Mouse (Mus musculus) adipose tissue, adult 10 weeks (tissue): ENCODE results near the gene Asb8. TPM values are rescaled to one million over a fixed set of nuclear protein-coding genes. Genes with fewer than 3 reads are reported as not detected.

ENCODE experiments used
- polyA plus RNA-seq: library from polyadenylated mRNA; stranded (reverse); fragments of 350-450 nt; fragmentation: Illumina TruSeq; extraction: RNeasy Lipid Tissue Mini Kit (QIAGEN cat#74804); gene quantifications from one replicate; pipeline ENCODE4 v1.2.3, GENCODE M21; 2014; ENCODE audit warnings: low read depth, low replicate concordance

Asb8 gene
- 23.7 TPM for polyA plus RNA-seq

DNA sequence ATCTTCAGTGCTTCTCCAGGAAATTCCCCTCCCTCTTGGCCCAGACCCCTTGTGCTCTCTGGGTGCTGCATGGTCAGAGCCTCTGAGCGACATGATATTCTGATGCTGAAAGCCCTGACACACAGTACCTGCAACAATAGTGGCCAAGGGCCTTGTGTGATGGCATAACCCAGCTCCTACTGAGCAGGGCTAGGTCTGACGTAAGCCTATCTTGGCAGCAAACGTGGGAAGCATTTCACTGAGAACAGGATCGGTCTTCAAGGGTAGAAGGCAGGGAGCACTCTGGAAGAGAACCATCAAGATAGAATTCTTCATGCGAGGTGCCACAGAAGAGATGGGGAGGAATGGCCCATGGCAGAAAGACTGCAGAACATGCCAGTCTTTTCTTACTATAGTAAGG lies at the start of gene Asb8:
Asb8 (minus strand) TSS at position 101 of the 400 bp plus-strand sequence.

DNA sequence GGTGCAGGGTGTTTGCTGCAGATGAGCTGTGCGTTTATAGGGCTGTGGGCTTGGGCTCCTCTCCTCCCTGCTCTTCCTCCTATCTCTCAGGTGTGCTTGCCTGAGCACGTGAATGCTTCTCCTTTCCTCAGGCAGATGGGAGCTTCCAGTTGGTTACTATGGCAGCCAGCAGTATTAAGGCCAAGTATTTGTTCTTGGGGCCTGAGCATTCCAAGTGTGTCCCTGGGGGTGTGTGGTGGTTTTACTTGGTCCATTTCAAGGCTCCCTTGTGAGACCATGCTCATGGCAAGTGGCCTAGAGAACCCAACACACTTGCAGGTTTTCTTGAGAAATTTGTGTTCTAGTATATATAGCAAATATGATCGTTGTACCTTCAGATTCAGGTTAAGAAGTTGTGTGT lies 30.0 kb upstream of the Asb8 start, which contains the start of gene Olfr288:
Olfr288 (minus strand) TSS at position 101 of the 400 bp plus-strand sequence.

DNA sequence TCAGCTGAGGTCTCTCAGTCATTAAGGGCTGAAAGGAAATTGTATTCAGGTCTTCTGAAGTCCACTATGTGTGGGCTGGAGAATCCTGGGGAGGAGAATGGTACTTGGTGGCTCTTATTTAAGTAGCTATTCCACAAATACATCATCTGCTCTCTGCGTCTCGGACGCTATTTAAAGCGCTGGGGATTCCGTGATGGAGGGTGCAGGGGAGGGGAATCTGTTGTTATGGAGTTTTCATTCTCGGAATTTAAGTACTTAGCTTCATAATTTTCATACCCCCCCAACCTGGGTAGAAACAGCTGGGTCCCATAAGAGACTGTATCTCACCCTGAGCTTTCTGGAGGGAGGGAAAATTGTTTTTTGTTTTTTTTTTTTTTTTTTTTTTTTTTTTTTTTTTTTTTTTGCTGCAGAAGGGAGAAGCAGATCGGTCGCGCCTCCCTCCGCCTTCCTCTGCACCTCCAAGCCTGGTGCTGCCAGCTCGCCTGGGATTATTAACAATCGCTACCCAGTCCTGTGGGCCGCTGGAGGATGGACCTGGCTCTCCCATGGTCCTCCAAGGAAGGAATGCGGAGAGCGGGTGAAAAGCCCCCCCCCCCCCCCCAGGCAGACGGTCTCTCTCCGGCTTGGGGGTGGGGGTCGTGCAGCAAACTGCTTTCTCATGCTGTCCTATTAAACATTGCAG lies 1.7 kb upstream of the Asb8 start, which contains the start of gene Ccdc184:
Ccdc184 (plus strand) TSS at position 196 of the 682 bp plus-strand sequence.

DNA sequence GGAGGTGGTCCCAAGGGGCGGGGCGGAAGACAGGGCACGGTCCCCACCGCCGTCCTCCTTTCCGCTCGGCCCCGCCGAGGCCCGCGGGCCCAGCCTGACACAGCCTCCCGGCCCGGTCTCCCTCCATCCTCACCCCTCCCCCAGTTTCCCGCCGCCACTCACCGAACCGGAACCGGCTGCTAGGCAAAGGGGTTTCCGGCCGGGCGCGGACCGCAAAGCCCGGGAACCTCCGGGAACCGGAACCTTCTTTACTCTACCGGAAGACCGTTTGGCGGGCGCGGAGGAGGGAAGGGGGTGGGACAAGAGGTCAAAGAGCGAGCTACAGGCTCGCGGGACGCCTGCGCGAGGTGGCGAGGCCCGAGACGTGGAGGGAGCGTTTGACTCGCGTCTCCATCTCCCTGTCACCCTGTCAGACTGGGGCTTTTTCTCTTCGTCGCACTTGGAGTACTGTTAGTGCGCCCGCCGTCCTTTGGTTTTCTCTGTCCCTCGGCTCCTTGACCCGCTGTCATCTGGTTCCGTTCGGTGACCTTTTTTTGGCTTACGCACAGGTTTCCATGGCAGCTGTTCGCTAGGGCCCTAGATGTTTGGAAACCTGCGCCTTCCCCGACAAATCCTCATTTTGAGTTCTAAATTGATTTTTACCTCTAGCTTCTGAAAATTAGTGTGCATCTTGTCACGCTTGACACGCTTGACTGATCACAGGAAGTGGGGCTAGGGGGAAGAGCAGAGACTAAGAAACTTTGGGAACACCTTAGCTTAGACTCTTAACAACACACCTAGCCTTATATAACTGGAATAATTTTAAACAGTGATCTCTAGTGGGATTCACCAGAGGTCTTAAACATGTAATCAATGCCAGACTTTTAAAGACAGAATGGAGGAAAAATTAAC lies 72.1 kb downstream of the Asb8 start, which contains the start of gene Senp1:
Senp1 (minus strand) TSS at position 624 of the 891 bp plus-strand sequence.

DNA sequence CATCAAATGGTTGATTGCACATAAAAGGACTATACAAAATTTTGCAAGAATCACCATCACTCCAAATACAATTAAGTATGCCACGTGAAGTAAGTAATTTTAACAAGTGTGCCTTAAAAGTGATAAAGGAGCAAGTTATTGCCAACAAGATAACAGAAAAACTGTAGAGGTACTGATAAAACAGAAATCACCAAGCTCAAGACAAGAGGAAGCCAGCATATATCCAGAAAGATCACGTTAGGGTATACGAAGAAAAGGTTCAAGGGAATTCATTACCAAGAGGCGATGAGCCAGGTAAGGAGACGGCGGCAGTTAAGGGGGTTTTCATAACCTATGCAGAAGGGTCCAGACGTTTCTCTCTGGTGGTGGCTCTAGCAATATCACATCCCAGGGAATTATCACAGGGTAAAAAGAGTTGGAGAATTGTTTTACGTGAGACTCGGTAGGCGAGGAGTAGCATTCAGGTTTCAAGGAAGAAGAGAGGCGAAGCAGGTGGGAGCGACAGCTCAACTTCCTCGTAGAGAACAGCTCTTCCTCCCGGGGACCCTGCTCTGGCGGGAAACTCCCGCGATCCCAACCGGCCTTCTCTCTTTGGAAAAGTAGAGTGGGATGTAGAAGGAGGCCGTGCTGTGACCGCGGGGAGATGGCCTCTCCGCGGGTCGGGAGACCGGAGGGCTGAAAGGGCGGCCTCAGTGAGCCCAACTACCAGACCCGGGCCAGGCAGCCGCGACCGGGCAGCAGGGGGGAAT lies 72.9 kb downstream of the Asb8 start, which contains the start of gene Pfkm:
Pfkm (plus strand) TSS at position 218 of the 749 bp plus-strand sequence.

Other genes starting within 250 kb of the Asb8 start
- gene Tmem106c, start 201.4 kb downstream of the Asb8 start, polyA plus RNA-seq: 65.7 TPM
- 0.51 TPM for gene Col2a1, start 160.9 kb downstream of the Asb8 start, polyA plus RNA-seq
- gene Pfkm, start 73.0 kb downstream of the Asb8 start, polyA plus RNA-seq: 21.6 TPM
- 17.6 TPM for gene Senp1, start 71.9 kb downstream of the Asb8 start, polyA plus RNA-seq
- 0.57 TPM for gene Ccdc184, start 1.5 kb upstream of the Asb8 start, polyA plus RNA-seq
- not detected for gene Olfr288, start 29.9 kb upstream of the Asb8 start, polyA plus RNA-seq
- gene Gm44579, start 55.4 kb upstream of the Asb8 start, polyA plus RNA-seq: not detected
- gene Olfr287, start 55.4 kb upstream of the Asb8 start, polyA plus RNA-seq: not detected
- gene Olfr286, start 68.8 kb upstream of the Asb8 start, polyA plus RNA-seq: not detected
- gene H1fnt, start 91.7 kb upstream of the Asb8 start, polyA plus RNA-seq: 15.9 TPM
- 3.6 TPM for gene Zfp641, start 130.5 kb upstream of the Asb8 start, polyA plus RNA-seq
- not detected for gene Olfr285, start 151.7 kb upstream of the Asb8 start, polyA plus RNA-seq
- not detected for gene Olfr284, start 175.4 kb upstream of the Asb8 start, polyA plus RNA-seq
- not detected for gene Olfr283, start 215.3 kb upstream of the Asb8 start, polyA plus RNA-seq